Mouse (Mus musculus) liver, embryonic 15.5 days (tissue): ENCODE measurements around the gene Erc1. TPM values are rescaled to one million over a fixed set of nuclear protein-coding genes. Genes with fewer than 3 reads are reported as not detected.

Experiments used
- ATAC-seq: fragments of 200-750 bp; cut with Nextera tagmentation; 2 replicates; pipeline ENCODE4 v1.8.0; 2017; ENCODE audit warnings: moderate number of reproducible peaks, mild to moderate bottlenecking, moderate library complexity; ENCODE audit not compliant: insufficient read depth
- H3K27ac ChIP-seq: fragments of 300-500 bp; sonication (generic); replicated peaks from 2 replicates; pipeline ENCODE4 v1.5.1; 2015; ENCODE audit warnings: mild to moderate bottlenecking, inconsistent platforms
- H3K27me3 ChIP-seq: fragments of 300-500 bp; sonication (generic); 2 replicates; pipeline ENCODE4 v1.6.1; 2015; ENCODE audit warnings: mild to moderate bottlenecking, inconsistent platforms
- H3K36me3 ChIP-seq: fragments of 300-500 bp; sonication (generic); replicated peaks from 2 replicates; pipeline ENCODE4 v1.6.1; 2015; ENCODE audit warnings: moderate library complexity, mild to moderate bottlenecking, inconsistent platforms
- H3K4me1 ChIP-seq: fragments of 300-500 bp; sonication (generic); replicated peaks from 2 replicates; pipeline ENCODE4 v1.6.1; 2015; ENCODE audit warnings: inconsistent platforms
- H3K4me2 ChIP-seq: fragments of 300-500 bp; sonication (generic); 2 replicates; pipeline ENCODE4 v1.6.1; 2015; ENCODE audit warnings: moderate library complexity, mild to moderate bottlenecking, inconsistent platforms
- H3K4me3 ChIP-seq: fragments of 300-500 bp; sonication (generic); replicated peaks from 2 replicates; pipeline ENCODE4 v1.5.1; 2015; ENCODE audit warnings: mild to moderate bottlenecking, inconsistent platforms
- H3K9ac ChIP-seq: fragments of 300-500 bp; sonication (generic); 2 replicates; pipeline ENCODE4 v1.6.1; 2015; ENCODE audit warnings: moderate library complexity, mild to moderate bottlenecking, inconsistent platforms
- H3K9me3 ChIP-seq: fragments of 300-500 bp; sonication (generic); replicated peaks from 2 replicates; pipeline ENCODE4 v1.6.1; 2016; ENCODE audit warnings: inconsistent platforms
- WGBS: fragments of 180-500 bp; shearing (Covaris S2); methylation state at CpG from one replicate; pipeline ENCODE4 v1.1.7; 2015; ENCODE audit warnings: mixed read lengths; ENCODE audit not compliant: insufficient replicate concordance; 5-methylcytosine and 5-hydroxymethylcytosine counted together
- polyA plus RNA-seq: library from polyadenylated mRNA; unstranded; fragments of >200 nt; fragmentation: Nextera tagmentation; extraction: Ambion mirVana; gene quantifications from 2 replicates; pipeline ENCODE4 v1.2.1, GENCODE M21; 2015

The Erc1 gene
- polyA plus RNA-seq, 1 experiment from 2014 or later = 3.0 TPM

GRCm38 (mm10) chr6:119587454-119587853, 260.5 kb downstream of the Erc1 start:
- no peak for ATAC-seq

DNA sequence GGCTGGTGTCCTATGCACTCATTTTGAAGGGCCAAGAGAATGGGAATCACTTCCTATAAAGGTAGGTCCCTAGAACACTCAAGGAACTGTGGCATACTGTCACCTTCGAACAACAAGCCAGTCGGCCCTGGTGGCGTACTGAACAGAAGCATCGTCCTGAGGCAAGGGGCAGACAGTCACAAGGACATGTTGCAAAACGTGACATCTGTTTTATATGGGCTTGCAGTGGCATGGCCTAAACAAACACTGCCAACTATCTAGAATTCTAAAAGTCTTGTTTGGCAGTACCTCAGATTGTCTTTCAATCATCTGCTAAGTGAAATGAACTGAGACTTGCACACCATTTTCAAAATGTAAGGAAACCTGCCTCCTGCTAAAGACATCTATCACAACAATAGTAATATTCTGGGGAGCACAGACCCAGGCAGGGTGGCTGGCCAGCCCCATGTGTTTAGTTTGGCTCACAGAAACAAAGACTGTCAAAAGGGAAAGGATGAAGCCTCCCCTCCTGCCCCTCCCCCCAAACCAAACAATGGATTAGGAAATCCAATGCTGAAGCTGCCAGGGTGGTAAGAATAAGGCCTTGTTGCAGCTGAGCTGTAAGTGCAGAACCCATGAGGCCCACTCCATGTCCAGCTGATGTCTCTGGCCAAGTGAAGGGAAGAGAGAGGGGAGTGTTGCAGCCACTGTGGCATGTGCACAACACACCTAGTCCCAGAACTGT, 262.2 kb downstream of the Erc1 start:
- Histone ChIP-seq H3K36me3 (no peaks in the 10 kb centered on the region), H3K9ac (no peak overlapping the region), H3K27me3 (no peaks in the 10 kb centered on the region), H3K4me3 (no peak overlapping the region), H3K9me3 (no peaks in the 10 kb centered on the region), H3K4me1 (peaks cover 3% of the 10 kb centered on the region; the same call in 1 of the 2 replicates), H3K27ac (no peak overlapping the region), H3K4me2 (no peak overlapping the region)
- 60% methylated on average over 5 of the region's 5 CpGs for WGBS
- ATAC-seq = no peak

More at GRCm38 (mm10) chr6:119587454-119587853, 260.5 kb downstream of the Erc1 start:
- no peaks in the 10 kb centered on the region for H3K27me3 ChIP-seq
- peaks cover 3% of the 10 kb centered on the region; the same call in 1 of the 2 replicates for H3K4me1 ChIP-seq
- no peak overlapping the region for H3K4me3 ChIP-seq
- H3K4me2 ChIP-seq = no peak overlapping the region
- no peak overlapping the region for H3K9ac ChIP-seq
- no peaks in the 10 kb centered on the region for H3K9me3 ChIP-seq
- H3K36me3 ChIP-seq = no peaks in the 10 kb centered on the region
- no peak overlapping the region for H3K27ac ChIP-seq

- Histone ChIP-seq H3K9me3 (no peaks in the 10 kb centered on the region), H3K4me2 (no peak overlapping the region), H3K27me3 (no peaks in the 10 kb centered on the region), H3K4me3 (no peak overlapping the region), H3K4me1 (peaks cover 3% of the 10 kb centered on the region; the same call in 1 of the 2 replicates), H3K36me3 (no peaks in the 10 kb centered on the region), H3K9ac (no peak overlapping the region), H3K27ac (no peak overlapping the region)
- 44% methylated on average over 1 of the region's 1 CpGs for WGBS
- ATAC-seq = no peak
Observed at GRCm38 (mm10) chr6:119584061-119584460, 263.9 kb downstream of the Erc1 start.

DNA sequence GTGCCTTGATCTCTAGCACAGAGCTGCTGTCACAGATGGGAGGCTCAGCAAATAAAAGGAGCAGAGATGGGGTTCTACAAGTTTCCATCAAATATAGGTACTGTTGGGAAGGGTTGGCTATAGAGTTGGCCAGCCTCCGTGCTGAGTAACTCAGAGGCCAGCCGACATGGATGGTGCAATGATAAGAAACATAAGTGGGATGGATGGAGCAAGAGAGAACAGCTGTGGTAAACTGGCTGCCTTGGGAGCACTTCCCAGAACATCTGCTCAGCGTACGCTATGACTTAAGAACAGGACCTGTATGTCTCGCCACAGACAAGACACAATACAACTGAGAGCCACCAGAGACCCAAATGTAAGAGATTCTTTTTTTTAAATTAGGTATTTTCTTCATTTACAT, 264.8 kb downstream of the Erc1 start:
- Histone ChIP-seq H3K9ac (no peak overlapping the region), H3K4me3 (no peak overlapping the region), H3K9me3 (no peaks in the 10 kb centered on the region), H3K27ac (no peak overlapping the region), H3K4me2 (no peak overlapping the region), H3K36me3 (no peaks in the 10 kb centered on the region), H3K27me3 (no peaks in the 10 kb centered on the region), H3K4me1 (peaks cover 3% of the 10 kb centered on the region; the same call in 1 of the 2 replicates)
- no peak for ATAC-seq
- 80% methylated on average over 5 of the region's 5 CpGs for WGBS

DNA sequence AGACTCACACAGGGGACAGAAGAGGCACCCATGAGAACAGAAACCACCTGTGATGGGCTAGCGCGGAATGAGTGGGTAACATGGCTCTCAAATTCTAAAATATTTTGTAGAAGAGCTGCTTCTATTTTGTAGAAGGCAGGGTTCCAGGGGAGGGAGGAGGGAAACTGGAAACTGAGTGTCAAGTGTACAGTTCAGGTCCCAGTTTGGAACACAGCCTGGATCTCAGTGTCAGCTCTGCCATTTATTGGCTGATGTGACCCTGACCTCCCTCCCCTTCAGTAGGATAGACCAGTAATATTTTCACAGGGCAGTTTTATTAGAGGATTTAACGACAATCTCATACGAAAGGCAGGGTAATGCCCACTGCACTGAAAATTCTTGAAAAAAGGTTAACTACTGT, 271.3 kb downstream of the Erc1 start:
- 79% methylated on average over 4 of the region's 4 CpGs for WGBS
- no peaks in the 10 kb centered on the region for H3K9me3 ChIP-seq

DNA sequence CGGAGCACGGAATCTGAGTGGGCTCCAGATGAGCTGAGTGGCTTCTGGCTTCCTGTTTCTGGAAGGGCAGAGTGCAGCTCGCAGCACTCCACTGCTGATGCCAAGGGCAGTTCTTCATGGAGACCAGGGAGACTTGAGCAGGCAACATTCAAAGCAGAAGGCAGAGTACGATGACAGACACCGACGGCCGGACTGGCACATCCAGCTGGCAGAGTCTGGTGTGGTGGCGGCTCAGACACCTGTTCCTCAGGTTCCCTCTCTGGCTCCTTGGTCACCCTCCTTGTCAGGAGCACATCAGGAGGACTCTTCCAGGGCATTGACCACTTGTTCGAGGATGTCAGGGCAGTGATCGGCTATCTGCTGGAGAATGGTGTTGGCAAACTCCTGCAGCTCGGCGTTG, 272.6 kb downstream of the Erc1 start:
- Histone ChIP-seq H3K9me3 (no peaks in the 10 kb centered on the region), H3K4me1 (no peaks in the 10 kb centered on the region), H3K4me2 (no peak overlapping the region), H3K27me3 (no peaks in the 10 kb centered on the region), H3K9ac (no peak overlapping the region), H3K4me3 (no peak overlapping the region), H3K27ac (no peak overlapping the region), H3K36me3 (0 out of 2 replicates have a peak, but pooled peaks cover 5% of the 10 kb centered on the region)
- WGBS = 70% methylated on average over 12 of the region's 12 CpGs
- no peak for ATAC-seq

More for the DNA sequence above, 271.3 kb downstream of the Erc1 start:
- H3K4me2 ChIP-seq = no peak overlapping the region
- no peaks in the 10 kb centered on the region for H3K4me1 ChIP-seq
- no peaks in the 10 kb centered on the region for H3K27me3 ChIP-seq
- ATAC-seq = no peak
- no peak overlapping the region for H3K27ac ChIP-seq
- H3K9ac ChIP-seq = no peak overlapping the region
- H3K4me3 ChIP-seq = no peak overlapping the region
- H3K36me3 ChIP-seq = 0 out of 2 replicates have a peak, but pooled peaks cover 5% of the 10 kb centered on the region

DNA sequence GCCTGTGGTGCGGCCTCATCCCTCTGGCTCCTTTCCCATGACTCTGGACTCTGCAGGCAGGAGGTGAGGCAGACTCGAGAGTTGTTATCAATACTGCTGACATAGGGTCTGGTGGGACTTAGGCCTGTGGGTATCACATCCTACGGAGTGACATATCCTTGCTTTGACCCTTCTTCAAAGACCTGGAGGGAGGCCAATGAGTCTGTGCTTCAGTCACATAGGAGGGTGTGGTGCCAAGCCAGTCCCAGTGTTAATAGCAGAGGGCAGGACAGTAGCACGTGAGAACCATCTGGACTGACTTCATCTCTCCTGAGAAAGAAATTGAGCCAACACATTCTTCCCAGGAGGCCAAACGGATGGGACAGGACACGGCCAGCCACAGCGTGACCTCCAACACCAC, 275.7 kb downstream of the Erc1 start:
- H3K4me2 ChIP-seq = no peak overlapping the region
- H3K4me1 ChIP-seq = no peaks in the 10 kb centered on the region
- H3K27me3 ChIP-seq = no peaks in the 10 kb centered on the region
- H3K27ac ChIP-seq = no peak overlapping the region
- WGBS = 69% methylated on average over 7 of the region's 7 CpGs
- ATAC-seq = no peak
- no peak overlapping the region for H3K4me3 ChIP-seq
- 0 out of 2 replicates have a peak, but pooled peaks cover 5% of the 10 kb centered on the region for H3K36me3 ChIP-seq
- H3K9ac ChIP-seq = no peak overlapping the region
- no peaks in the 10 kb centered on the region for H3K9me3 ChIP-seq

GRCm38 (mm10) chr6:119570797-119571196, 277.2 kb downstream of the Erc1 start:
- no peak overlapping the region for H3K9ac ChIP-seq
- H3K27me3 ChIP-seq = no peaks in the 10 kb centered on the region
- no peak for ATAC-seq
- 64% methylated on average over 4 of the region's 4 CpGs for whole genome bisulfite sequencing
- H3K4me1 ChIP-seq = no peaks in the 10 kb centered on the region
- H3K4me2 ChIP-seq = no peak overlapping the region
- H3K36me3 ChIP-seq = 0 out of 2 replicates have a peak, but pooled peaks cover 5% of the 10 kb centered on the region
- no peak overlapping the region for H3K4me3 ChIP-seq
- no peak overlapping the region for H3K27ac ChIP-seq
- no peaks in the 10 kb centered on the region for H3K9me3 ChIP-seq

GRCm38 (mm10) chr6:119568339-119568738, 279.6 kb downstream of the Erc1 start:
- Histone ChIP-seq H3K9ac (no peak overlapping the region), H3K9me3 (no peaks in the 10 kb centered on the region), H3K4me3 (no peak overlapping the region), H3K27me3 (no peaks in the 10 kb centered on the region), H3K36me3 (no peaks in the 10 kb centered on the region), H3K4me2 (no peak overlapping the region), H3K4me1 (no peaks in the 10 kb centered on the region), H3K27ac (no peak overlapping the region)
- WGBS = 52% methylated on average over 2 of the region's 2 CpGs
- ATAC-seq = no peak

- WGBS = 65% methylated on average over 23 of the region's 23 CpGs
- H3K27ac ChIP-seq = no peak overlapping the region
- H3K4me3 ChIP-seq = no peak overlapping the region
- no peak for ATAC-seq
- H3K4me1 ChIP-seq = no peaks in the 10 kb centered on the region
- no peak overlapping the region for H3K9ac ChIP-seq
- no peaks in the 10 kb centered on the region for H3K36me3 ChIP-seq
- no peaks in the 10 kb centered on the region for H3K27me3 ChIP-seq
- no peaks in the 10 kb centered on the region for H3K9me3 ChIP-seq
- H3K4me2 ChIP-seq = no peak overlapping the region
Observed at GRCm38 (mm10) chr6:119565451-119566379, 282.3 kb downstream of the Erc1 start.

- 68% methylated on average over 10 of the region's 10 CpGs for WGBS
- Histone ChIP-seq H3K27me3 (no peaks in the 10 kb centered on the region), H3K9me3 (no peaks in the 10 kb centered on the region), H3K27ac (no peak overlapping the region), H3K4me1 (no peaks in the 10 kb centered on the region), H3K36me3 (no peaks in the 10 kb centered on the region), H3K9ac (no peak overlapping the region), H3K4me3 (no peak overlapping the region), H3K4me2 (no peak overlapping the region)
- ATAC-seq = no peak
Observed at GRCm38 (mm10) chr6:119562558-119562957, 285.4 kb downstream of the Erc1 start.
